Mouse (Mus musculus): Measurements from ENCODE around the gene Shprh.
"Not testable (repeated sequence)": the region's sequence is repeated elsewhere in the genome, so short reads cannot be mapped to it uniquely, and the experiment has no call there.

Shprh gene

DNA sequence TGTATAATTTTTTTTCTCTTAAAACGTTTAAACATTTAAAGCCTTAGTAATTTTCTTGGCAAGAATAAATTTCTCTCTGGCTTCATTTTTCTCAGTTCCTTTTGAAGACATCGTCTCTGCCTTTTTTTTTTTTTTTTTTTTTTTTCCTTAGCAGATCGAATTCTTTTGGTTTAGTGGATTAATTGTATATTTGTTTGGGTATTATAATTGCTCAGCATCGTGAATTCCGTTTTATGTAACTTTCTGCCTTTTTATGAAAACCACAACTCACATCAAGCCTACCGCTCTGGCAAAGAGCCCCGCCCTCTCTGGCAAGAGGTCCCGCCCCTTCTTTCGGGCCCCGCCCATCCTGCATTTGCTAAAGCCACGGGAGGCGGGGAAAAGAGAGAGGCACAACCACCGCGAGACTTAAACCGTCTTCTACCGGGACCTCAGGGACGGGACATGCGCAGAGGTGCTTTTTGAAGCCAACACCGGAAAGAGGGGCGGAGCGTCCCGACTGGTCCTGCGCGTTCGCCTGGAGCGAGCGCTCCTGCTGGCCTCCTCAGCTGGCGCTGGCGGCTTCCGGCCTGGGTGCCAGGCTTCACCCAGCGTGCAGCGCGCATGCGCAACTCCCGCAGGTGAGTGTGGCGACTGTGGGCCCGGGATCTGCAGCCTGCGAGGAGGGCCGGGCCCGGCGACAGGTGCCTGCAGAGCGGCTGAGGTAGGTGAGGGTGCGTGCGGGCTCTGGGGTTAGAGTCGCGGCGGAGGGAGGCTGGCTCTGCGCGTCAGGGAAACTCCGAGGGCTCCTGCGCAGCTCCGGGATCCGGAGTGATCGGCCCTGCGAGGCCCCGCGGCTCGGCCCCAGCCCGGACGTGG is at the start of gene Shprh:
Gene Shprh (plus strand): TSS at position 544 of the 858 bp plus-strand sequence.
- DNase-seq (ENCODE audit: low spot score), result peak; percentile 89

DNA sequence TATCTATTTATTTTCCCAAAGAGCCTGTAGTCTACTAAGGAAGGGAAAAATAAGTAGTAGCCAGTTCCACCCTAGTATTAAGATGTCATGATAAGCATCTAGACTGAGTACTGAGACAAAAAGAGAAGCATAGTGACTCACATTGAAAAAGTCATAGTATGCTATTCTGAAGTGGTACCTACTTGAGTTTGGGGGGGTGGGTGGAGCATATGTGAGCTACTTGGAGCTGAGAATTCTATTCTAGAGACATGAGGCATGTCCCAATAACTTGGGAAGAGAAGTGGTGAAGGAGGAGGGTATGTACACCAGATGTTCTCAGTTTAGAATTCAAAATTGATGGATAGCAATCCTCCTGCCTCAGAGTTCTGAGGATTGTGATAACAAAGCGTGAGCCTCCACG is 27.4 kb upstream of the Shprh start:
- DNase-seq (ENCODE audit: low spot score), result no peak

DNA sequence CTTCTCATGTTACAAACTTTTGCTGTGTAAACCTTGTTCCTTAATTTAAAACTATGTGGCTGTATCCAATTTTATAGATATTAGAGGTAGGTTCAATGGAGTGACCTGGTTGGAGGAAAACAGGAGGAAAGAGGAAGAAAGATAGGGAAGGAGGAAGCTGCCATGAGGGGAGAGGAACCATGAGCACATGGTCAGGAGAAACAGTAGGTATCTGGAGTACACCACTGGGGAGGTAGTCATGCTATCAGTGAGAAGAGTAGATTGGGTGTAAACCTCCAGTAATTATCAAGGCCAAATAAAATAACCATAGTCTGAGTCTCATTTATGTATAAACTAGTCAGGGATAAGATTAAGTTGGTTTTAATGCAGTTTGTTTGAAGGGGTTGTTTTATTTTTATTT is 3.6 kb upstream of the Shprh start:
- no peak for DNase-seq (ENCODE audit: low spot score)

GRCm38 (mm10) chr10:11148446-11148845 is 781 bp upstream of the Shprh start:
- DNase-seq (ENCODE audit: low spot score), result no peak

DNA sequence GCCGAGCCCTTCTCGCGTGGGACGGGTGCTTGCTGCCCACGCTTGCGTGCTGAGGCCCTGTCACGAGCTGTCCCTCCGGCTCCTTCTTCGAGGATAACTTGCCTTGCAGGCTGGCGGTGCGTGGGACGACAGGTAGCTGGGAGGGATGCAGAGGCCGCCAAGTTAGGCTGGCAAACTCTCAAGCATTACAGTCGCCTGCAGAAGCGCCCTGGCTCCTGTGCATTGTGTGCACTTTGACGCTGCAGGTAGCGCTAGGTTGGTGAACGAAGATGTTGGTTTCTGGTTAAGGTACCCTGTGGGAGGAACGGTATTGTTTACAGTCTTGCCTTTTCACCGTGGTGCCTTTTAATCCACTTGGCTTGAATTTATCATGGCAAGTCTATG is 507 bp downstream of the Shprh start:
- DNase-seq (ENCODE audit: low spot score), result no peak

GRCm38 (mm10) chr10:11151644-11152043 is 2.4 kb downstream of the Shprh start:
- no peak for DNase-seq (ENCODE audit: low spot score)

GRCm38 (mm10) chr10:11157039-11157438 is 7.8 kb downstream of the Shprh start:
- DNase-seq (ENCODE audit: low spot score), result no peak

- DNase-seq (ENCODE audit: low spot score), result no peak
Measured at GRCm38 (mm10) chr10:11164537-11164936, 15.3 kb downstream of the Shprh start.

DNA sequence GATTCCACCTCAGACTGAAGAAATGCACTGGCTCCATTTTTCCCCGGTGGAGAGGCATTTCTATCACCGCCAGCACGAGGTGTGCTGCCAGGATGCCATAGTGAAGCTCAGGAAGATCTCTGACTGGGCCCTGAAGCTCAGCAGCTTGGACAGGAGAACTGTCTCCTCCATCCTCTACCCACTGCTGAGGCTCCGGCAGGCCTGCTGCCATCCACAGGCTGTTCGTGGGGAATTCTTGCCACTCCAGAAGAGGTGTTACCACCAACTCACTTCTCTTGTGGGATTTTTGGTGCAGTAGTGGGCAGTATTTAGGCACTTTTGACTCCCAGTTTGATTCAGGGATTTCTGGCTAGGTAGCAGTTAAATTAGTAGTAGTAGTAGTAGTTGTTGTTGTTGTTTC is 21.0 kb downstream of the Shprh start:
- DNase-seq (ENCODE audit: low spot score), result no peak

- no peak for DNase-seq (ENCODE audit: low spot score)
Measured at GRCm38 (mm10) chr10:11171615-11172014, 22.4 kb downstream of the Shprh start.

- DNase-seq (ENCODE audit: low spot score), result no peak
Measured at GRCm38 (mm10) chr10:11172519-11172918, 23.3 kb downstream of the Shprh start.

- DNase-seq (ENCODE audit: low spot score), result no peak
Measured at GRCm38 (mm10) chr10:11175801-11176482, 26.7 kb downstream of the Shprh start.

GRCm38 (mm10) chr10:11180077-11180476 is 30.9 kb downstream of the Shprh start:
- no peak for DNase-seq (ENCODE audit: low spot score)

DNA sequence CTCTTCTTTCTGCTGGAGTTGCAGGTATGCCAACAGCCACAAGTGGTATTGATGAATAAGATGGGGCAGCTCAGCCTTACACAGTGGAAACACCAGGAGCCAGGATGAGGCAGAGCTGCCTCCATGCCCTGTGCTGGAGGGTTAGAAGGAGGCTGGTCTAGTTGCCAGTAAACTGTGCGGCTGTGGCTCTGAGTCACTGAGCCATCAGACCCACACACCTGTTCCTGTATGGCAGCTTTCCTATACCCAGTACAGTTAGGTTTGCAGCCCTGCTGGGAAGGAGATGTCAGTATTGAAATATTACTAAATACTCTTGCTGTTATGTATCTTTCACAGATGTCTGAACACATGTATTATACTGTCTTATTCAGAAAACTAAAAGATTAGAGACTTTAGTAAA is 48.1 kb downstream of the Shprh start:
- DNase-seq (ENCODE audit: low spot score), result no peak

- DNase-seq (ENCODE audit: low spot score), result no peak
Measured at GRCm38 (mm10) chr10:11198346-11198745, 49.1 kb downstream of the Shprh start.

- no peak for DNase-seq (ENCODE audit: low spot score)
Measured at GRCm38 (mm10) chr10:11199980-11200379, 50.8 kb downstream of the Shprh start.

DNA sequence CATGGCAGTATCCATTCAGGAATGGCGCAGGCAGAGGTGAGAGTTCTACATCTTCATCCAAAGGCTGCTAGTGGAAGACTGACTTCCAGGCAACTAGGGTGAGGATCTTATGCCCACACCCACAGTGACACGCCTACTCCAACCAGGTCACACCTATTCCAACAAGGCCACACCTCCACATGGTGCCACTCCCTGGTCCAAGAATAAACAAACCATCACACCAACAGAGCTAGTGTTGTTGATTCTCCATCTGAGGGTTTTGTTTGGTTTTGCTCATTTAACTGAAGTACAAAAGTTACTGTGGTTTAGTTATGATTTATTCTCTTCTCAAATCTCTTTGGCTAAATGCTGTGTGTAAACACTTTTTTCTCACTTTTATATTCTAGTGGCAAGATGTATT is 56.7 kb downstream of the Shprh start:
- DNase-seq (ENCODE audit: low spot score), result not testable (repeated sequence)

GRCm38 (mm10) chr10:11208670-11209069 is 59.4 kb downstream of the Shprh start:
- no peak for DNase-seq (ENCODE audit: low spot score)

- no peak for DNase-seq (ENCODE audit: low spot score)
Measured at GRCm38 (mm10) chr10:11212003-11212402, 62.8 kb downstream of the Shprh start.

DNA sequence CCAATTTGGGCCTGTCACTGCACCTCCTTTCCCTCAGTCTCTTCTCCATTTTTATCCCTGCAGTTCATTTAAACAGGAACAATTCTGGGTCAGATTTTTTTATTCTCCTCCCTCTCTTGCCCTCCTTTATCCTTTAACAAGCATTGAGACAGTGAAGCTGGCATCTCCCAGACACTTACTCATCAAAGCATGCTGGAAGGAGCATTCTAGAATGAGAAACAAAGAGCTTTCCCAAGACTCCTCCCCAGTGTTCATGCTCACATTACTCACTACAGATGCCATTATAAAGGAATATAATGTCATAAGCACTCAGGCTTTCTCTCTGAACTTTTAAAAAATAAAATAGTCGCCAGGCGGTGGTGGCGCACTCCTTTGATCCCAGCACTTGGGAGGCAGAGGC is 77.2 kb downstream of the Shprh start:
- no peak for DNase-seq (ENCODE audit: low spot score)

- DNase-seq (ENCODE audit: low spot score), result no peak
Measured at GRCm38 (mm10) chr10:11229545-11230178, 80.4 kb downstream of the Shprh start.

DNA sequence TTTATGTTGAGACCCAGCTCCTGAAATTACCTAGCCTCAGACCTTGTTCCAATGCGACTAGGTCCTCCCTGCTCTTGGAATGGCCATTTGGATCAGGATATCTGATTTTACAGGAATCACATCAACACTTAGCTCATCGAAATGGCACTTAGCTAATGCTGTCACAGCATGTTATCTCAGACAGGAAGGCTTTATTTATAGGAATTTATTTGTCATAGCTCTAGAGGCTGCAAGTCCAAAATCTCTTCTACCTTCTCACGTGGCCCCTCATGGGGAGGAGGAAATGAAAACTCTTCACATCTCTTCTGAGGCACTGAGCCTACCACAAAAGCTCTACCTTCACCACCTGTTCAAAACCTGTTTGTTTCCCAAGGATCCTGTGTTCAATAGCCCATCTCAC is 84.0 kb downstream of the Shprh start:
- no peak for DNase-seq (ENCODE audit: low spot score)

- not testable (repeated sequence) for DNase-seq (ENCODE audit: low spot score)
Measured at GRCm38 (mm10) chr10:11242988-11243387, 93.8 kb downstream of the Shprh start.

Measured in ovary, postnatal 10 days (tissue).